Mouse (Mus musculus): ENCODE results near the gene Eci1. TPM values are rescaled to one million over a fixed set of nuclear protein-coding genes. Genes with fewer than 3 reads are reported as not detected.

Eci1 gene
- total RNA-seq, 4 experiments from 2014 or later = 23.1 to 33.9 (median 27.9) TPM

- peak in 1 of 2 experiments; percentile 25 for DNase-seq (ENCODE audit: low spot score in 2 of 2)
These were observed 44.5 kb downstream of the Eci1 start for GRCm38 (mm10) chr17:24470701-24471527.

GRCm38 (mm10) chr17:24472512-24472911 lies 46.1 kb downstream of the Eci1 start:
- DNase-seq (ENCODE audit: low spot score in 2 of 2) = no peak

GRCm38 (mm10) chr17:24473612-24474275 lies 47.3 kb downstream of the Eci1 start, which contains the start of gene Bricd5:
TSS of gene Bricd5 (plus strand) at chr17:24473884.
- DNase-seq (ENCODE audit: low spot score in 2 of 2) = no peak

GRCm38 (mm10) chr17:24474557-24474956 lies 48.1 kb downstream of the Eci1 start:
- DNase-seq (ENCODE audit: low spot score in 2 of 2) = peak; percentile 66 to 78

- no peak for DNase-seq (ENCODE audit: low spot score in 2 of 2)
These were observed 49.1 kb downstream of the Eci1 start for GRCm38 (mm10) chr17:24475586-24475985.

GRCm38 (mm10) chr17:24476022-24476776 lies 49.8 kb downstream of the Eci1 start:
- DNase-seq (ENCODE audit: low spot score in 2 of 2) = no peak

GRCm38 (mm10) chr17:24477053-24477984 lies 50.9 kb downstream of the Eci1 start:
- no peak for DNase-seq (ENCODE audit: low spot score in 2 of 2)

GRCm38 (mm10) chr17:24477985-24478600 lies 51.7 kb downstream of the Eci1 start:
- no peak for DNase-seq (ENCODE audit: low spot score in 2 of 2)

GRCm38 (mm10) chr17:24478663-24479380 lies 52.4 kb downstream of the Eci1 start, which contains the start of gene Mlst8:
TSS of gene Mlst8 (minus strand) at chr17:24479078.
- DNase-seq (ENCODE audit: low spot score in 2 of 2) = peak; percentile 95 to 98

GRCm38 (mm10) chr17:24479431-24479830 lies 53.0 kb downstream of the Eci1 start:
- DNase-seq (ENCODE audit: low spot score in 2 of 2) = no peak

GRCm38 (mm10) chr17:24480201-24480826 lies 53.9 kb downstream of the Eci1 start:
- DNase-seq (ENCODE audit: low spot score in 2 of 2) = no peak

- no peak for DNase-seq (ENCODE audit: low spot score in 2 of 2)
These were observed 54.8 kb downstream of the Eci1 start for GRCm38 (mm10) chr17:24481027-24481815.

- DNase-seq (ENCODE audit: low spot score in 2 of 2) = no peak
These were observed 57.1 kb downstream of the Eci1 start for GRCm38 (mm10) chr17:24483495-24483894.

GRCm38 (mm10) chr17:24485090-24485860 lies 58.8 kb downstream of the Eci1 start:
- DNase-seq (ENCODE audit: low spot score in 2 of 2) = no peak

GRCm38 (mm10) chr17:24488186-24488661 lies 61.8 kb downstream of the Eci1 start, which contains the start of gene Caskin1:
TSS of gene Caskin1 (plus strand) at chr17:24488601.
- DNase-seq (ENCODE audit: low spot score in 2 of 2) = no peak

GRCm38 (mm10) chr17:24488662-24489264 lies 62.3 kb downstream of the Eci1 start:
- DNase-seq (ENCODE audit: low spot score in 2 of 2) = peak in 1 of 2 experiments; percentile 12
